In the genomic region with DNA sequence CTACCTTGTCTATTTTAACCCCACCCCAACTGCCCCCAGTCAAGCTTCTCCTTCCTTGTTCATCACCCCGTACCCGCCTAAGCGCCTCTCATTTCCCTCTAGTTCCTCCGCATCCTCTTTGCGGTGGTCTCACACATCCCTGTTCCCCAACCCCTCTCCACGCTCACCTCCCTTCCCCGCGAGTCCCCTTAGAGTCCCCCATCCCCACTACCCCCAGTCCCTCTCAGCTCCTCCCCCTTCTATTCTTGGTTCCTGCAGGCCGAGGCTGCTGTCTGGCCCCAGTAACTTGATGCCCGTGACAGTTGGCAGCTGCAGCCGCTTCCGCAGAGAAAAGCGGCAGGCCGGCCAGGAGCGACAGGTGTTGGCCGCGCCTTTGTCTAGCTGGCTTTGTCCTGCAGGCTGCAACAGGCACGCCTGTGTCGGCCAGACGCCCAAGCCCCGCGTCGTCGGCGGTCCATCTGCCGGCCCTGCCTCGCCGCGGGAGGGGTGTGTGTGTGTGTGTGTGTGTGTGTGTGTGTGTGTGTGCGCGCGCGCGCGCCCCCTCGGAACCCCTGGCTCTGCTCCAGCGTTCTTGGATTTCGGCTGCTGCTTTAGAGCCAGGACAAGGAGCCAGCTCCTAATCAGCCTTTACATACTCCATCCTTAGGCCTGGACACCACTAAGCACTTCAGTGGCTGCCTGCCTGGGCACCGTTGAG, we compare ENCODE assay signal across 8 mouse cellular contexts. TPM values are rescaled to one million over a fixed set of nuclear protein-coding genes. Genes with fewer than 3 reads are reported as not detected.
DNase-seq lines count a peak whose midpoint lies in the region; ATAC-seq lines count a peak whose summit lies in the region.

Gene Hes6, minus strand, starts transcription at position 141 of the 697 bp plus-strand sequence.

- under 1% methylated on average over 32 of the region's 39 CpGs for WGBS in embryonic facial prominence, embryonic 14.5 days
- whole genome bisulfite sequencing in heart, embryonic 14.5 days, result 2% methylated on average over 38 of the region's 39 CpGs
- WGBS in liver, embryonic 15.5 days (ENCODE audit: insufficient replicate concordance), result under 1% methylated on average over 39 of the region's 39 CpGs
- WGBS in neural tube, embryonic 11.5 days, result under 1% methylated on average over 39 of the region's 39 CpGs

- H3K4me2 ChIP-seq in embryonic facial prominence, embryonic 14.5 days (ENCODE audit: low read depth, low read length), result peak within 1 kb of the TSS; percentile 95
- peak within 1 kb of the TSS; percentile 95 for H3K4me2 ChIP-seq in heart, embryonic 14.5 days (ENCODE audit: low read length)
- H3K4me2 ChIP-seq in liver, embryonic 15.5 days, result peak within 1 kb of the TSS; percentile 97
- peak within 1 kb of the TSS; percentile 82 for H3K4me2 ChIP-seq in neural tube, embryonic 11.5 days (ENCODE audit: low read depth)

- ATAC-seq in embryonic facial prominence, embryonic 14.5 days (ENCODE audit: low read depth), result peak; percentile 74
- ATAC-seq in heart, embryonic 14.5 days (ENCODE audit: insufficient number of reproducible peaks, insufficient read depth, low FRiP score, low read depth), result peak; percentile 73
- ATAC-seq in liver, embryonic 15.5 days (ENCODE audit: insufficient read depth), result no peak
- ATAC-seq in neural tube, embryonic 11.5 days (ENCODE audit: insufficient read depth, low FRiP score, low TSS enrichment), result peak; percentile 58

- 0 out of 2 replicates have a peak, but pooled peaks cover 5% of the 10 kb centered on the region for H3K27me3 ChIP-seq in embryonic facial prominence, embryonic 14.5 days (replicated peaks; ENCODE audit: control insufficient read depth, insufficient read depth, low read length)
- no peaks in the 10 kb centered on the region for H3K27me3 ChIP-seq in heart, embryonic 14.5 days (ENCODE audit: control insufficient read depth, insufficient read depth, low read length)
- peaks cover 33% of the 10 kb centered on the region for H3K27me3 ChIP-seq in liver, embryonic 15.5 days
- no peaks in the 10 kb centered on the region for H3K27me3 ChIP-seq in neural tube, embryonic 11.5 days (ENCODE audit: control insufficient read depth, insufficient read depth, low read length)

- peak; percentile 51 to 56 for DNase-seq in B cell, adult 2 months
- peak; percentile 77 to 83 for DNase-seq in adrenal gland, postnatal 36 days
- DNase-seq in embryonic facial prominence, embryonic 14.5 days (ENCODE audit: low spot score), result peak; percentile 95
- DNase-seq in kidney, postnatal 10 days, result peak; percentile 89
- DNase-seq in neural tube, embryonic 11.5 days (ENCODE audit: low spot score), result peak; percentile 89
- DNase-seq in testis, postnatal 10 days (ENCODE audit: low spot score), result peak; percentile 86

- peak within 1 kb of the TSS; percentile 63 for H3K4me3 ChIP-seq in embryonic facial prominence, embryonic 14.5 days (ENCODE audit: low read depth, low read length)
- peak within 1 kb of the TSS; percentile 83 to 88 for H3K4me3 ChIP-seq in heart, embryonic 14.5 days (ENCODE audit: control insufficient read depth in 1 of 2, insufficient read depth in 1 of 2, low read depth in 1 of 2, low read length in 2 of 2)
- peak within 1 kb of the TSS; percentile 76 for H3K4me3 ChIP-seq in liver, embryonic 15.5 days (replicated peaks)
- H3K4me3 ChIP-seq in neural tube, embryonic 11.5 days (ENCODE audit: low read depth, low read length), result peak within 1 kb of the TSS; percentile 61

- H3K4me1 ChIP-seq in embryonic facial prominence, embryonic 14.5 days (ENCODE audit: control insufficient read depth, insufficient read depth, low read length), result peaks cover 19% of the 10 kb centered on the region
- H3K4me1 ChIP-seq in heart, embryonic 14.5 days (ENCODE audit: control insufficient read depth in 2 of 2, insufficient read depth in 2 of 2, low read length in 2 of 2), result peaks cover 23 to 27% of the 10 kb centered on the region in 2 experiments
- H3K4me1 ChIP-seq in liver, embryonic 15.5 days (replicated peaks), result peaks cover 30% of the 10 kb centered on the region
- peaks cover 27% of the 10 kb centered on the region for H3K4me1 ChIP-seq in neural tube, embryonic 11.5 days (ENCODE audit: control insufficient read depth, insufficient read depth, low read length)

- H3K27ac ChIP-seq in embryonic facial prominence, embryonic 14.5 days (replicated peaks; ENCODE audit: low read depth, low read length), result peak within 1 kb of the TSS; percentile 89
- H3K27ac ChIP-seq in heart, embryonic 14.5 days (replicated peaks in 1 of 2; ENCODE audit: control insufficient read depth in 1 of 2, insufficient read depth in 1 of 2, low read depth in 2 of 2, low read length in 2 of 2), result peak within 1 kb of the TSS; percentile 100
- H3K27ac ChIP-seq in liver, embryonic 15.5 days (replicated peaks), result peak within 1 kb of the TSS; percentile 67
- H3K27ac ChIP-seq in neural tube, embryonic 11.5 days (ENCODE audit: low read depth, low read length), result peak within 1 kb of the TSS; percentile 91

- H3K9me3 ChIP-seq in embryonic facial prominence, embryonic 14.5 days (ENCODE audit: control insufficient read depth, low read length), result no peaks in the 10 kb centered on the region
- no peaks in the 10 kb centered on the region for H3K9me3 ChIP-seq in heart, embryonic 14.5 days (ENCODE audit: control insufficient read depth, low read length)
- no peaks in the 10 kb centered on the region for H3K9me3 ChIP-seq in liver, embryonic 15.5 days (replicated peaks)
- H3K9me3 ChIP-seq in neural tube, embryonic 11.5 days (ENCODE audit: control insufficient read depth, low read length), result no peaks in the 10 kb centered on the region

- peak within 1 kb of the TSS; percentile 74 for H3K9ac ChIP-seq in embryonic facial prominence, embryonic 14.5 days (ENCODE audit: low read depth, low read length)
- peak within 1 kb of the TSS; percentile 94 for H3K9ac ChIP-seq in heart, embryonic 14.5 days (ENCODE audit: low read length)
- peak within 1 kb of the TSS; percentile 70 for H3K9ac ChIP-seq in liver, embryonic 15.5 days
- H3K9ac ChIP-seq in neural tube, embryonic 11.5 days (ENCODE audit: low read length), result peak within 1 kb of the TSS; percentile 87

- 0 out of 2 replicates have a peak, but pooled peaks cover 4% of the 10 kb centered on the region for H3K36me3 ChIP-seq in embryonic facial prominence, embryonic 14.5 days (ENCODE audit: control insufficient read depth, insufficient read depth, low read length)
- H3K36me3 ChIP-seq in heart, embryonic 14.5 days (ENCODE audit: control insufficient read depth, insufficient read depth, low read length), result peaks cover 22% of the 10 kb centered on the region
- H3K36me3 ChIP-seq in liver, embryonic 15.5 days (replicated peaks), result peaks cover 6% of the 10 kb centered on the region
- H3K36me3 ChIP-seq in neural tube, embryonic 11.5 days (ENCODE audit: control insufficient read depth, insufficient read depth, low read length), result no peaks in the 10 kb centered on the region

RNA-seq across cellular contexts. Expression of gene Hes6, which starts in this region (rescaled TPM):
- 100 to 1,000 TPM; 274 to 679 TPM for total RNA-seq in adrenal gland, postnatal 36 days (2021)
- polyA plus RNA-seq in embryonic facial prominence, embryonic 14.5 days (2014; fragmentation: Nextera tagmentation; extraction: Ambion mirVana), result 106 and 114 TPM in 2 replicates
- 67.3 and 71.4 TPM in 2 replicates for polyA plus RNA-seq in heart, embryonic 14.5 days (2014; fragmentation: Nextera tagmentation; extraction: Ambion mirVana)
- polyA plus RNA-seq in liver, embryonic 15.5 days (2015; fragmentation: Nextera tagmentation; extraction: Ambion mirVana), result 21.1 and 24.1 TPM in 2 replicates
- polyA plus RNA-seq in neural tube, embryonic 11.5 days (2014; fragmentation: Nextera tagmentation; extraction: Ambion mirVana), result 282 and 316 TPM in 2 replicates
